Mouse (Mus musculus) hindbrain, embryonic 15.5 days (tissue): ENCODE measurements around the gene Grtp1. TPM values are rescaled to one million over a fixed set of nuclear protein-coding genes. Genes with fewer than 3 reads are reported as not detected.

Experiments used
- ATAC-seq: fragments of 200-750 bp; cut with Nextera tagmentation; 2 replicates; pipeline ENCODE4 v1.8.0; 2017; ENCODE audit warnings: low read depth, moderate number of reproducible peaks, moderate TSS enrichment; ENCODE audit not compliant: low FRiP score
- H3K27ac ChIP-seq: fragments of 300-500 bp; sonication (generic); replicated peaks from 2 replicates; pipeline ENCODE4 v1.5.1; 2015; ENCODE audit warnings: mild to moderate bottlenecking, inconsistent platforms
- H3K27me3 ChIP-seq: fragments of 300-500 bp; sonication (generic); 2 replicates; pipeline ENCODE4 v1.6.1; 2015; ENCODE audit warnings: control low read depth, inconsistent platforms
- H3K36me3 ChIP-seq: fragments of 300-500 bp; sonication (generic); 2 replicates; pipeline ENCODE4 v1.6.1; 2015; ENCODE audit warnings: control low read depth, inconsistent platforms
- H3K4me1 ChIP-seq: fragments of 300-500 bp; sonication (generic); replicated peaks from 2 replicates; pipeline ENCODE4 v1.6.1; 2015; ENCODE audit warnings: control low read depth, inconsistent platforms
- H3K4me2 ChIP-seq: fragments of 300-500 bp; sonication (generic); 2 replicates; pipeline ENCODE4 v1.6.1; 2015; ENCODE audit warnings: moderate library complexity, mild to moderate bottlenecking, inconsistent platforms
- H3K4me3 ChIP-seq: fragments of 300-500 bp; sonication (generic); 2 replicates; pipeline ENCODE4 v1.5.1; 2015; ENCODE audit warnings: mild to moderate bottlenecking, inconsistent platforms
- H3K9ac ChIP-seq: fragments of 300-500 bp; sonication (generic); 2 replicates; pipeline ENCODE4 v1.6.1; 2015; ENCODE audit warnings: inconsistent platforms
- H3K9me3 ChIP-seq: fragments of 300-500 bp; sonication (generic); 2 replicates; pipeline ENCODE4 v1.6.1; 2016; ENCODE audit warnings: control low read depth, inconsistent platforms
- WGBS: fragments of 180-500 bp; shearing (Covaris S2); methylation state at CpG from one replicate; pipeline ENCODE4 v1.1.7; 2015; 5-methylcytosine and 5-hydroxymethylcytosine counted together
- polyA plus RNA-seq: library from polyadenylated mRNA; unstranded; fragments of >200 nt; fragmentation: Nextera tagmentation; extraction: Ambion mirVana; gene quantifications from 2 replicates; pipeline ENCODE4 v1.2.1, GENCODE M21; 2015

Grtp1 gene
- polyA plus RNA-seq, result 11.9 and 13.9 TPM in 2 replicates

DNA sequence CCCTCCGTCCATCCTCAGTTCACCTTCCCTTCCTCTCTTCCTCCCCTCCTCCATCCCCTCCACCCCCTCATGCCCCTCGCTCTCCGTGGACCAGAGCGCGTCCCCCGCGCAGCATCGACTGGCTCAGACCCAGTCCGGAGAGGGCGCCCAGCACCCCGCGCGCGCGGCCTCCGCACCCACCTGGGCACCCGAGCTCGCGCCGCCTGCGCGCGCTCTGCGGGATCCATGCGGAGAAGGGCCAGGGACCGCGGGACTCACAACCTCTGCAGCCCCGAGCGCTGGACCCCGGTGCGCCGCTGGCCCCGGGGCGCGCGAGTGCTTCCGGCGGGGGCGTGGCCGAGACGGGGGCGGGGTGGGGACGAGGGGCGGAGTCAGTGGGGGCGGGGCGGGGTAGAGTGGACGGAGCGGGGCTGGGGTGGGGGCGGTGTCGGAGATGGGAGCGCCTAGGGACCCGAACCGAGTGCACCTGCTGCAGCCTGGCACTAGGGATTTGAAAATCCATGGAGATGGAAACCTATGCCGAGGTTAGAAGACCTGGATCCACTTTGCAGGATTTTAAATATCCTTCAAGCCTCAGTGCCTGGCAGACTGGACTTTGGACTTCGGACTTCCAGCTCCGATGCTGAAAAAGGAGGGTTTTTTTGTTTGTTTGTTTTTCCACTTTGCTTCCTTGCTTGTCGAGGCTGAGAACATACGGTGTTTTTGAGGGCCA, at the start of gene Grtp1:
TSS of gene Grtp1 (minus strand) at position 320 of the 712 bp plus-strand sequence.
- H3K4me3 ChIP-seq, result peak within 1 kb of the TSS; percentile 87
- H3K9ac ChIP-seq, result peak within 1 kb of the TSS; percentile 63
- 2% methylated on average over 53 of the region's 58 CpGs for WGBS
- H3K9me3 ChIP-seq, result no peaks in the 10 kb centered on the region
- H3K27me3 ChIP-seq, result peaks cover 26% of the 10 kb centered on the region
- ATAC-seq, result peak; percentile 66; the same call in 1 of the 2 replicates
- H3K36me3 ChIP-seq, result no peaks in the 10 kb centered on the region
- H3K27ac ChIP-seq, result no peak within 1 kb of the TSS
- H3K4me1 ChIP-seq, result peaks cover 12% of the 10 kb centered on the region
- H3K4me2 ChIP-seq, result peak within 1 kb of the TSS; percentile 94

DNA sequence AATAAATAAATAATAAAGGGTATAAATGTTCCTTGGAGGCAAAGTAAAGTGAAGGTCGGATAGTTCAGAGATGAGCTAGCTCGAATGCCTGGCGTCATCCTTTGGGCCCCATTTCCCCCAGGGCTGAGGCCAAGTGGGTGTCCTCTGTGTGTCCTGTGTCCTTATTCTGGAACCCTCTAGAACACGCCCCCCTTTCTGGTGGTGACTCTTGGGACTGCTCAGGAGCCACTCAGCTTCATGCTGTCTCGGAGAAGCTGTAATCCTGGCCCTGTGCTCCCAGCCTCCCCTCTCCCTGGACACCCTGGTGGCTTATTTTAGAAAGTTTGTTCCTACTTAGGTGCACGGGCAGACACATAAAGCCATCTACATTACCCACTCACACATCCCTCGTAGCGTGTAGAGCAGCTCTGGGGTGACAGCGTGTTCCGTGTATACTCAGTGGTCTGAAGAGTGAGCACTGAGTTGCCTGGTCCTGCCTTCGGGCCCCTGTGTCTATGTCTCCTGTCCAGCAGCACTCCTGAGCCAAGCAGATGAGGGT, 44.0 kb upstream of the Grtp1 start:
- no peak for ATAC-seq
- H3K9me3 ChIP-seq, result no peaks in the 10 kb centered on the region
- H3K4me2 ChIP-seq, result no peak overlapping the region
- no peaks in the 10 kb centered on the region for H3K4me1 ChIP-seq
- 95% methylated on average over 11 of the region's 11 CpGs for WGBS
- H3K27me3 ChIP-seq, result no peaks in the 10 kb centered on the region
- no peaks in the 10 kb centered on the region for H3K36me3 ChIP-seq
- no peak overlapping the region for H3K9ac ChIP-seq
- no peak overlapping the region for H3K27ac ChIP-seq
- no peak overlapping the region for H3K4me3 ChIP-seq

GRCm38 (mm10) chr8:13242985-13243870, 42.8 kb upstream of the Grtp1 start:
- no peaks in the 10 kb centered on the region for H3K27me3 ChIP-seq
- WGBS, result 79% methylated on average over 10 of the region's 10 CpGs
- no peaks in the 10 kb centered on the region for H3K4me1 ChIP-seq

DNA sequence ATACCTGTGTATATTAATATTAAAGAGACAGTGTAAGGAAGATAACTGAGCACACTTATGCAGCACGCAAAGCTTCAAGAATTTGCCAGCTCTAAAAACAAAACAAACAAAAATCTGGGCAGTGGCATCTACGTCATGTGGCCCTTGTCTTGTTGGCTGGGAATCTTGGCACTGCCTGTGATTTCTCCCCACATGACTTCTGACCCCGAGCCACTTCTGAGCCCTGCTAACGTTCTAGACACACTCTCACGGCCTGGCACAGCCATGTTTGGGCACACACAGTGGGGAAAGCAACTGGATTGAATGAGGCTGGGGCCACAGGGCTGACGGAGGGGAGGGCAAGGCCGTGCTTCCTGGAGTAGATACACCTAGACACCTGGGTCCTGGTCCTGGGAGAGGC, 40.3 kb upstream of the Grtp1 start:
- H3K4me3 ChIP-seq, result no peak overlapping the region
- no peaks in the 10 kb centered on the region for H3K9me3 ChIP-seq
- H3K4me2 ChIP-seq, result no peak overlapping the region
- ATAC-seq, result no peak
- WGBS, result 82% methylated on average over 7 of the region's 7 CpGs
- H3K27me3 ChIP-seq, result no peaks in the 10 kb centered on the region
- no peaks in the 10 kb centered on the region for H3K36me3 ChIP-seq
- no peak overlapping the region for H3K27ac ChIP-seq
- no peak overlapping the region for H3K9ac ChIP-seq
- no peaks in the 10 kb centered on the region for H3K4me1 ChIP-seq

More at GRCm38 (mm10) chr8:13242985-13243870, 42.8 kb upstream of the Grtp1 start:
- Histone ChIP-seq H3K27ac (no peak overlapping the region), H3K4me3 (no peak overlapping the region), H3K9ac (no peak overlapping the region), H3K4me2 (no peak overlapping the region), H3K9me3 (no peaks in the 10 kb centered on the region), H3K36me3 (no peaks in the 10 kb centered on the region)
- ATAC-seq, result no peak

- Histone ChIP-seq H3K27ac (no peak overlapping the region), H3K36me3 (no peaks in the 10 kb centered on the region), H3K4me1 (no peaks in the 10 kb centered on the region), H3K9me3 (no peaks in the 10 kb centered on the region), H3K4me2 (no peak overlapping the region), H3K4me3 (no peak overlapping the region), H3K27me3 (no peaks in the 10 kb centered on the region), H3K9ac (no peak overlapping the region)
- WGBS, result 92% methylated on average over 9 of the region's 9 CpGs
- no peak for ATAC-seq
These were observed 39.6 kb upstream of the Grtp1 start for GRCm38 (mm10) chr8:13240055-13240454.

DNA sequence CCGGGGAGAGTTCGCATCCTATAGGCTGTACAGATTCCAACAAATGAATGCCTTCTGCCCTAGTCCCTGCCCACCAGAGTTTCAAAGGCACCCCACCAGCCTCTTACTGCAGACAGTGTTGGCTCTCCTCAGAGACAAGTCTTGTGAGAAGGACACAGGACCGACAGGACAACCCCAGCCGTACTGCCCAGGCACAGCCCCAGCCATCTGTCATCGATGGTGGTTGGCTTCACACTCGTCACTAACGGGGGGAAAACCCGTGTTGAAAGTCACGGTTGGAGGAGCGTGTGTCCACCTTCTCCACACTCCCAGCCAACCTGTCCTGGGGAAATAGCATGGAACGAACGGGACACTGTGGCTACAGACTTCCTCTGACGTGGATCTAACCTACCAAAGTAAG, 34.4 kb upstream of the Grtp1 start:
- Histone ChIP-seq H3K4me3 (no peak overlapping the region), H3K27me3 (no peaks in the 10 kb centered on the region), H3K27ac (no peak overlapping the region), H3K4me2 (no peak overlapping the region), H3K9ac (no peak overlapping the region), H3K4me1 (no peaks in the 10 kb centered on the region), H3K9me3 (no peaks in the 10 kb centered on the region), H3K36me3 (no peaks in the 10 kb centered on the region)
- ATAC-seq, result no peak
- 90% methylated on average over 13 of the region's 13 CpGs for whole genome bisulfite sequencing

GRCm38 (mm10) chr8:13230471-13230870, 30.1 kb upstream of the Grtp1 start:
- H3K9me3 ChIP-seq, result no peaks in the 10 kb centered on the region
- no peaks in the 10 kb centered on the region for H3K4me1 ChIP-seq
- no peak for ATAC-seq
- no peak overlapping the region for H3K4me2 ChIP-seq
- H3K36me3 ChIP-seq, result no peaks in the 10 kb centered on the region
- H3K9ac ChIP-seq, result no peak overlapping the region
- H3K27ac ChIP-seq, result no peak overlapping the region
- no peaks in the 10 kb centered on the region for H3K27me3 ChIP-seq
- WGBS, result 93% methylated on average over 4 of the region's 4 CpGs
- H3K4me3 ChIP-seq, result no peak overlapping the region

DNA sequence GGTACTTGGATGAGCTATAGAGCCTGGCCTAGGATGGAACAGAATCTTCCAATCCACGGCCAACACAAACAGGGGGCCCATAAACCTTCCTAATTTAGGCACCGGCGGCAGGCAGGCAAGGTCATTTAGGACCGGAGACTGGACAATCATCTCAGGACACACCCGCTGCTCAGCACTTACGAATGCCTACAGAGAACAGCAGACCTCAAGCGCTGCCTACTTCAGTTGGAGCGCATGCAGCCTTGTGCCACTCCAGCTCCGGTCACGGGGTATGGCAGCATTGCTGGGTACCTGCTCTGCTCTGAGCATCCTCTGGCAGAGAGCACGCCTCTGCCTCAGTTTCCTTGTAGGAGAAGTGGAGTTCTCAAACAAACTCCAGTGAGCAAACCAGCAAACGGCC, 29.4 kb upstream of the Grtp1 start:
- Histone ChIP-seq H3K9me3 (no peaks in the 10 kb centered on the region), H3K27me3 (no peaks in the 10 kb centered on the region), H3K9ac (no peak overlapping the region), H3K27ac (no peak overlapping the region), H3K4me2 (no peak overlapping the region), H3K4me3 (no peak overlapping the region), H3K4me1 (no peaks in the 10 kb centered on the region), H3K36me3 (no peaks in the 10 kb centered on the region)
- no peak for ATAC-seq
- WGBS, result 88% methylated on average over 12 of the region's 12 CpGs

DNA sequence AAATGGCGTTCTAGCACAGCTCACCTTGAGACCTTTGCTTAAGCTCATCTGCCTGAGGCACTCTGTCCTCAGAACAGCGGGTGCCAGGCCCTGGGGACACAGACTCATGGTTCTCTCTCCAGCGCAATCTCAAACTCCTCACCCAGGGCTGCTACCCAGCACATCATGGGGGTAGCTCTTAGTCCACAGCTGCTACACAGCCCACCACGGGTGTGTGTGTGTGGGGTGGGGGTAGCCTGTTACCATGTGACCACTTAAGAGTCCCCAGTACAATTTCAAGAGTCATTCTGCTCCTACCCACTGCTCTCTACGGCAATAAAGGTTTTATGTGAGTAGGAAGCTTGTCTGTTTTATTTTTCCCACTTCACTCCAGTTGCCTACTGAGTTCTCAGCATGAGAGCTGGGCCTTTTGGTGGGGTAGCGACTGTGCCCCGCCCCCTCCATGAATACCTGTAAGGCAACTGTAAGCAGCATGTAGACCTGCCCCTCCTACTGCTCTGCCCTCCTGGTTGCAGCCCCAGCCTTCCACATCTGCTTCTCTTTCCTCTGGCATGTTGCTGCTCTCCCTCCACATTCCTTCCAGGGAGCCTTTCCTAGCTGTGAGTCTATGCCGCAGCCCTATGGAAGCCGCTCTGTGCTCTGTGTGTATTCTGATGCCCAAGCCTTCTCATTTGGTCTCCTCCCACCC, 28.6 kb upstream of the Grtp1 start:
- Histone ChIP-seq H3K4me1 (no peaks in the 10 kb centered on the region), H3K4me3 (no peak overlapping the region), H3K4me2 (no peak overlapping the region), H3K9ac (no peak overlapping the region), H3K36me3 (no peaks in the 10 kb centered on the region), H3K27ac (no peak overlapping the region), H3K27me3 (no peaks in the 10 kb centered on the region), H3K9me3 (no peaks in the 10 kb centered on the region)
- WGBS, result 57% methylated on average over 9 of the region's 9 CpGs
- ATAC-seq, result no peak

GRCm38 (mm10) chr8:13227184-13227583, 26.8 kb upstream of the Grtp1 start:
- no peaks in the 10 kb centered on the region for H3K4me1 ChIP-seq
- no peak overlapping the region for H3K9ac ChIP-seq
- no peak for ATAC-seq
- H3K36me3 ChIP-seq, result no peaks in the 10 kb centered on the region
- no peak overlapping the region for H3K4me2 ChIP-seq
- H3K27me3 ChIP-seq, result no peaks in the 10 kb centered on the region
- H3K4me3 ChIP-seq, result no peak overlapping the region
- WGBS, result 76% methylated on average over 3 of the region's 3 CpGs
- H3K9me3 ChIP-seq, result no peaks in the 10 kb centered on the region
- H3K27ac ChIP-seq, result no peak overlapping the region

GRCm38 (mm10) chr8:13226288-13226687, 25.9 kb upstream of the Grtp1 start:
- peak; percentile 49; the same call in 1 of the 2 replicates for ATAC-seq

More at GRCm38 (mm10) chr8:13226288-13226687, 25.9 kb upstream of the Grtp1 start:
- Histone ChIP-seq H3K4me1 (no peaks in the 10 kb centered on the region), H3K4me2 (no peak overlapping the region), H3K27me3 (no peaks in the 10 kb centered on the region), H3K4me3 (no peak overlapping the region), H3K27ac (no peak overlapping the region), H3K36me3 (no peaks in the 10 kb centered on the region), H3K9ac (no peak overlapping the region), H3K9me3 (no peaks in the 10 kb centered on the region)
- 29% methylated on average over 6 of the region's 6 CpGs for WGBS
